Mouse (Mus musculus) right cerebral cortex, adult 2 months (tissue): ENCODE results near the gene Nthl1.

Experiments
- DNase-seq, 2 experiments: peaks; one replicate each; pipeline ENCODE4 v3.0.0; 2021 to 2022; ENCODE audit warnings: low spot score in 2 of 2

Nthl1 gene

GRCm38 (mm10) chr17:24632167-24632812, at the start of gene Nthl1, which contains the start of gene Tsc2:
Gene Nthl1, plus strand, starts transcription at chr17:24632680.
Gene Tsc2, minus strand, starts transcription at chr17:24632630.
- peak; percentile 83 to 89 for DNase-seq

DNA sequence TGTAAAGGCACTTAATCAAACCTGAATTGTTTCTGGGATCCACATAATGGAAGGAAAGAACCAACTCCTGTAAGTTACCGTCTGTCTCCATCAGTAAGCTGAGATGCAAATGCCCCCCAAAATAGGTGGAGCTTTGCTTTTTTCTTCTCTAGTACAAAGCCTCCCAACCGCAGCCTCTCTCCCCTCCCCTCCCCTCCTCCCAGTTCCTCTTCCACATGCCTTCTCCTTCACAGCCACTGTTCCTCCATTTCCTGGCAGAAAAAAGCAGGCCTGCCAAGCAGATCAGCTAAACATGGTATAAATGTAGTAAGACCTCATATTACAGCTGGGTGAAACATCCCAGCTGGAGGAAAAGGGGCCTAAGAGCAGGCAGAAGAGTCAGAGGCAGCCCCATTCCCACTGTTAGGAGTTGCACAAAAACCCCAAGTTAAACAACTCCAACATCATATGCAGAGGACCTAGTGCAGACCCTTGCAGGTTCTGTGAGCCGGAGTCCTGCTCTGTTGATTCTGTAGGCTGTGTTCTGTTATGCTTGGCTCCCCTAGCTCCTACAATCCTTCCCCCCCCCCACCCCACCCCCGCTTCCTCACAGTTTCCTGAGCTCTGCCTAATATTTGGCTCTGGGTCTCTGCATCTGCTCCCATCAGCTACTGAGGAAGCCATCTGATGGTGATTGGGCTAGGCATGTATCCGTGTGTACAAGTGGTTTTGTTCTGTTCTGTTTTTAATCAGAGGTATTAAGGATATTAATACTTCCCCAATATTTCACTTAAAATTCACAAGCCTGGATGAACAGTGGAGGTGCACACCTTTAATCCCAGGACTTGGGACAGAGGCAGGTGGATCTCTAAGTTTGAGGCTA, 48.6 kb upstream of the Nthl1 start:
- no peak for DNase-seq

DNA sequence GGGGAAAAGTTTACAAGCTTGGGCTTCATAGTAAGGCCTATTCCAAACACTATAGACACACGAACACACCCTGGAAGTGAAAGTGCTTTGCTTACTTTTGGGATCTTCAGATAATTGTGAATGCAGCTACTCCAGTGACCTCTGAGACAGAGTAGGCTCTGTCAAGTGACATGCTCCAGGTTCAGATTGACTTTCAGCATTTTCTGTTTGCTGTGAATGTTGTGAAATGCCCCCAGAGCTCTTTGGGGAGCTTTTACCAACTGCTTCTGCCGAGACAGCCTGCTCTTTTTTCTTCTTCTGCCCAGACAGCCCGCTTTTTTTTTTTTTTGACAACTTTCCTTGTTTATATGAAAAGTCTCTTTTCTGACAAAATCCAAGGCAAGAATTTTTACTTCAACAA, 48.0 kb upstream of the Nthl1 start:
- no peak for DNase-seq

- no peak for DNase-seq
Measured at GRCm38 (mm10) chr17:24586532-24586931, 45.9 kb upstream of the Nthl1 start.

DNA sequence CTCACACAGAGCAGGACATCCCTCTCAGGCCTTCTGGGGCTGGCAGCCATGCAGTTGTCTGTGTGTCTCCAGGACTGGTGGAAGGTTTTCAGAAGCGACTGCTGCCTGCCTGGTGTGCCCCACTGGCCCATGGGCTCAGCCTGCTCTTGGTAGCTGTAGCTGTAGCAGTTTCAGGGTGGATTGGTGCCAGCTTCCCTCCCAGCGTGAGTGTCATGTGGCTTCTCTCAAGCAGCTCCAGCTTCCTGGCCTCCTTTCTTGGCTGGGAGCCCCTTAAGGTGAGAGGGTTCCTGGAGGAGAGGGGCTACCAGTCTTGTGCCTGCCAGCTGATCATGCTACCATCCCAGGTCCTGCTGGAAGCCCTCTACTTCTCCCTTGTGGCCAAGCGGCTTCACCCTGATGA, 41.5 kb upstream of the Nthl1 start:
- no peak for DNase-seq

DNA sequence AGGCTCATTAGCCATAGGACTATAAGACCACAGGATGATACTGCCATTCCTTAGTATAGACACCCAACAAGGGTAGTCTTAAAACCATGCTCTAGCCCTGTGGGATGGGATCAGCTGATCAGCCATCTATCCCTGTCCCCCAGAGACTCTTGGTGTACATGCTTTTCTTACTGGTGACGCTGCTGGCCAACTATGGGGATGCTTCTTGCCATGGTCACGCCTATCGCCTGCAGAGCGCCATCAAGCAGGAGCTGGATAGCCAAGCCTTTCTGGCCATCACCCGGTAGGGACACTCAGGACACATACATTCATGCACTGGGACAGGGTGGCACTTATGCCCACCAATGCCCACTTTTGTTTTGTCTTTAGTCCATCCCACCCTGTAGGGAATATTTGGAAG, 40.8 kb upstream of the Nthl1 start:
- no peak for DNase-seq

DNA sequence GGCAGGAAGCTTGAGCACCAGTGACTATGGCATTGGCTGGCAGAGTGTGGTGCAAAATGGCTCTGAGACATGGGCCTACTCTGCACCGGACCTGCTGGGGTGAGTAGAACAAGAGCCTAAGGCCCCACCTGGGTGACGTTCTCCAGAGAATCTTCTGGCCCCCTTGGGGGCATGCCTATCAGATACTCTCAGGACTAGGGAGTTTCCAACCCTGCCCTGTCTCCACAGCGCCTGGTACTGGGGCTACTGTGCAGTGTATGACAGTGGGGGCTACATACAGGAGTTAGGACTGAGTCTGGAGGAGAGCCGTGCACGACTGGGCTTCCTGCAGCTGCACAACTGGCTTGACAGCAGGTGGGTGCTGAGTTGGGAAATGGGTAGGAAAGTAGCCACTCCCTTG, 39.2 kb upstream of the Nthl1 start:
- no peak for DNase-seq

DNA sequence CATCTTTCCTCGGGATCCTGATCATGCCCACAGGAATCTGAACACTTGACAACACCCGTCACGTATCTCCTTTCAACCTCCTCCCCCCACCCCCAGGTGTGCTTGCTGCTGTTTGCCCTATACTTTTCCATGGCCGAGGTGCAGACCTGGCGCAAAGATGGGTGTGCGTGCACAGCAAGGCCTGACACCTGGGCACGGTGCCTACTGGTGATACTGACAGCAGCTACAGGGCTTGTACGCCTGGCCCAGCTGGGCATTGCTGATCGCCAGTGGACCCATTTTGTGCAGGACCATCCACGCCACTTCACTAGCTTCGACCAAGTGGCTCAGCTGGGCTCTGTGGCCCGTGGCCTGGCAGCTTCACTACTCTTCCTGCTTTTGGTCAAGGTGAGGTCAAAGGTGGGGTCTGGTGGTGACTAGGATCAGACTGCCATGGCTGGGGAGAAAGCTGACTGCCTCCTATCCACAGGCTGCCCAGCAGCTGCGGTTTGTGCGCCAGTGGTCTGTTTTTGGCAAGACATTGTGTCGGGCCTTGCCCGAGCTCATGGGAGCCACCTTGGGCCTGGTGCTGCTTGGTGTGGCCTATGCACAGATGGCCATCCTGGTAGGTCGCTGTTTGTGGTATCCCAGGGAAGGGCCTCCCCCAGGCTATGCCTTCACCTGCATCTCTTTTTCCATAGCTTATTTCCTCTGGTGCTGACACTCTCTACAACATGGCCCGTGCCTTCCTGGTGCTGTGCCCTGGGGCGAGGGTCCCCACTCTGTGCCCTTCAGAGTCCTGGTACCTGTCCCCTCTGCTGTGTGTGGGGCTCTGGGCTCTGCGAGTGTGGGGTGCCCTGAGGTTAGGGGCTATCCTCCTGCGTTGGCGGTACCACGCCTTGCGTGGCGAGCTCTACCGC, 38.2 kb upstream of the Nthl1 start:
- no peak for DNase-seq

- no peak for DNase-seq
Measured at GRCm38 (mm10) chr17:24595126-24596072, 37.1 kb upstream of the Nthl1 start.

DNA sequence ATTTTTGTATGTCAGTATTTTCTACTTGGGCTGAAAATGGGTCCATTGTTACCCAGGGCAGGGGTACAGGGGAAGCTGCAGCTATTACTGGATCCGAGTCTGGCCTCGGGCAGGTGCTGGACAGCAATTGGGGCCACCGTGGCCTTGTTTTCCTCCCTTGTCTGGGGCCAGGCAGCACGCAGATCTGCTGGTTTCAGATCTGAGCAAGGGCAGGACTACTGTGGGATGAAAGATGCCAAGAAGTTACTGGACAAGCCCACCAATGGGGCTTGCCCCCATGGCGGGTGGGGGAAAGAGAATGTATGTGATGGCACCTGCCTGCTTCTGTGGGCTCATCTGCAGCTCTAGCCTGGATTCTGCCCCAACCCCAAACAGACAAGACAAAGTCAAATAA, 36.4 kb upstream of the Nthl1 start:
- DNase-seq = no peak

DNA sequence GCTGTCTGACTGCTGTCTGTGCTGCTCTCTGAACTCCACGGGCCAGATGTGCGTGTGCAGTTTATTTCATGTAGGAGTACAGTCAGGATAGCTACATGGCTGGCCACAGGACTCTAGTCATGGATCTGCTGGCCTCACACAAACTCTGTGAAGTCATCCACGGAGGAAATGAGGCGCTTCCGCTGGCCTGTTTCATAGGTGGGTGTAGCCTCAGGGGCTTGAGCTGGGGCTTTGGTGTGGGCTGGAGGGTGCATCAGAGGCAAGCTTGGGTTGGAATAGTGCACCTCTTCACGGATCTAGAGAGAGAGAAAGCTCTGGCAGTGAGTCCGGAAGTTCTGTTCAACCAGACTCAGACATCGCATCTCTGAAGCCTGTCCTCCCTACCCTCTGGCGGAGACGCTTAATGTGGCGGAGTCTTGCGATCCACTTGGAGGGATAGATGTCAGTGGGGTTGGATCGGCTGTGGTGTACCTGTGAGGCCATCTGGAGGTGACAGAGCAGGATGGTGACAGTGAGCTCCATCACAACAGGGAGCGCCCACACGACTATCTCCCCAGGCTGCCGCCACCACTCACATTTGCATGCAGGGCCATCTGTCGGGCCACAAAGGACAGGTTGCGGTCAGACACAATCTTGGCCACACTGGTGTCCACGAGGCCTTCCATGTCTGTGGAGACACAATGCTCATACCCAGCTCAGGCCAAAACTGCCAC, 35.9 kb upstream of the Nthl1 start:
- DNase-seq = no peak

DNA sequence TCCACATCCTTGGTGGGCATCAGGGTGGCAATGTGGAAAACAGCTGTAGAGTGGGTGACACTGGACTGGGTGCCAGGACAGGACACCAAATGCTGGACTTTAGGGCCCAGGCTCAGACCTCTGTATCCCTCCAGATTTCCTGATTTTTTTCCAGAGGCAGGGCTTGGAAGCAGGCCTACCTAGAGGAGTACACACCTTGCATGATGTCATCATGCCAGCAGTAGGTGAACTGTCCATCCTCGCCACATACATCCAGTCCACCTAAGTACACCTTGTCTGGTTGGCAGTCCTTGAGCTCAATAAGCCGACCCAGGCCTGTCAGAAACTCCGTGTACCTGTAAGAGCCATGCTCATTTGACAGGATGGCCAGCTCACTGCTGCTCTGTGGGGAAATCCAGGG, 34.5 kb upstream of the Nthl1 start:
- no peak for DNase-seq

DNA sequence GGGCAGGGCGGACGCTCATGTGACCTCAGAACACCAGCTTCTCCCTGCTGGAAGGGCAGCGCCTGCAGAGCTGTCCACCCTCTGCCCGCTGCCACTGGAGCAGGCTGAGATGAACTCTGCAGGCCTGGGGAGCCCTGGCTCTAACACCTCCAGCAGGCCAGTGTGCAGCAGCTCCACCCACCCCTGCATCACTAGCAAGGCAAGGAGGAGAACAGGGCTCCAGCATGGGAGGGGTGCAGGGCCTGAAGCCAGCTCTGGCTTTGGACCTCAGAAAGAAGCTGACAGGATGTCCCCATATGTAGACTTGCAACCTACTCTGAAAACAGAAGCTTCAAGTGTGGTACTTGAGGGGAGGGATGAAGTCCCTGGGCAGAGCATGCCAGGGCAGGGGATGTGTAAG, 32.0 kb upstream of the Nthl1 start:
- DNase-seq = no peak

DNA sequence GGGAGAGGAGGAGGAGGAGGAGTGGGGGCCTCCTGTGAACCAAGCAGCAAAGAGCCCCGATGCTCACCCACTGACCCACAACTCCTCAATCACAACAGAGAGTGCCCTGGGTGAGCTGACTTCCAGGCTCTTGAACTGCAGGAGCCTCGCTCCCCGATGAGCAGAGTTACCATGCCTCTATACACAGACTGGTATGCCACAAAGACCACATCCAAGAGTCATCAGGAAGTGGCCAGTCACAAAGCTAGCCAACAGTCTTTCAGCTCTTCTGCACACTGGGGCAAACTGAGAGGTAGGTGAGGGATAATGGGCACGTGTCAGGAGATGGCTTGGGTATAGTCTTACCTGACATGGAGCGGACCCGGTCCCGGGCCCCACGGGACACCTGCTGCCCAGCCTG, 28.5 kb upstream of the Nthl1 start:
- DNase-seq = no peak

DNA sequence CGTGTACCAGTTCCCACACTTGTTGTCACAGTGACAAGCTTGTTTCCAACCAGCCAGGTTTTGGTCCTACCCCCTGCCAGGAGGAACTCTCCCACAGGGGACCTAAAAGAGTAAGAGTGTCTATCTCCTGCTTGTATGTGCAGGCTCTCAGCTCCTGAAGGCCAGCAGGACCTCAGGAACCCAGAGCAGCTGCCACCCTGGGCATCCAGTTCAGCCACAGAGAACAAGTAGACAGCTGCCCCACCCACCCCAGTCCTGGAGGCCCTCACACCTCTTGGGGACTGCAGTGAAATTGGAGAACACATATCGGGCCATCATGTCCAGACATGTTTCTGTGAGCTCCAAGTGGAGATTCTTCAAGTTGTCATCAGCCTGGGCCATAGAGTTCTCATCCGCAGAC, 27.9 kb upstream of the Nthl1 start:
- no peak for DNase-seq

GRCm38 (mm10) chr17:24608370-24608769, 24.1 kb upstream of the Nthl1 start:
- DNase-seq = no peak

GRCm38 (mm10) chr17:24608874-24609273, 23.6 kb upstream of the Nthl1 start:
- DNase-seq = no peak

DNA sequence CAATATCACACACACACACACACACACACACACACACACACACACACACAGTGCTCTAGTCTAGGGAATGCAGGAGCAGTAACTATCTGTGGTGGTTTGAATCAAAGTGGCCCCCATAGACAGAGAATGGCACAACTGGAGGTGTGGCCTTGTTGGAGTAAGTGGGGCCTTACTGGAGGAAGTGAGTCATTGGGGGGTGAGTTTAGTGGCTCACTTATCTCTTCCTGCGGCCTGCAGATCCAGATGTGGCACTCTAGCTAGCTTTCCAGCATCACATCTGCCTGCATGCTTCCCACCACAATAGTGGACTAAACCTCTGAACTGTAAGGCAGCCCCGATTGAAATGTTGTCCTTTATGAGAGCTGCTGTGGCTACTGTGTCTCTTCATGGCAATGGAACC, 21.8 kb upstream of the Nthl1 start:
- DNase-seq = no peak

DNA sequence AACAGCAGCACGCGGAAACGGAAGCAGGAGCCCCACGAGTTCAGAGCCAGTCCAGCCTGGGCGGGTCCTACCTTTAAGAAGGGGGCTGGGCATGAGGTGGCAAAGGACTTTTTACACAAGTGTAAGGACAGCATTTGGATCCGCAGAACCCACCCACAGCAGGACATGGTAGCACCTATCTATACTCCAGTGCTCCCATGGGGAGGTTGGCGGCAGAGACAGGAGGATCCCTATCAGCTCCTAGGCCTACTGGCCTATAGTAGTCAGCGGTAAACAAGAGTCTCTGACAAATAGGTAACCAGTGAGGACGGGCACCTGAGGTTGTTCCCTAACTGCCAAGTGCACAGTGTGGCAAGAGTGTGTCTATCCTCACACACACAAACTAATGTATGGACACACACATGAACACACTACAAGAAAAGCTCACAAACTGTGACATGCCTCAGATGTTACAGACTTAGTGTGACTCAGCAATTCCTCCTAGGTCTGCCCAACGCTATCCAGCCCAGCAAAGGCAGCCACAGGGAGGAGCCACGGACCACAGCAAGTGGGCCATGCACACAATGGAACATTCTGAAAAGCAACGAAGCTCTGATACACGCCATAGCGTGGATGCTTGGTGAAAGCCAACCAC, 14.8 kb upstream of the Nthl1 start:
- DNase-seq = no peak

DNA sequence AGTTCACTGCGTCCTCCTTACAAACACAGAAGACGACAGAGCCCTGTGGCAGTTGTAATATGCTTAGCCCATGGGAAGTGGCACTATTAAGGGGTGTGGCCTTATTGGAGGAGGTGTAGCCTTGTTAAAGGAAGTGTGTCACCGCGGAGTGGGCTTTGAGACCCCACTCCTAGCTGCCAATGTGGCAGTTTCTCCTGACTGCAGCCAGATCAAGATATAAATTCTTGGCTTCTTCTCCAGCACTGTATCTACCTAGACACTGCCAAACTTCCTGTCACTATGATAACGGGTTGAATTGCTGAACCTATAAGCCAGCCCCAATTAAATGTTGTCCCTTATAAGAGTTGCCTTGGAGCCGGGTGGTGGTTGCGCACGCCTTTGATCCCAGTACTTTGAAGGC, 7.0 kb upstream of the Nthl1 start:
- no peak for DNase-seq
